Mouse (Mus musculus): Measurements from ENCODE around the gene Sdf4. TPM values are rescaled to one million over a fixed set of nuclear protein-coding genes. Genes with fewer than 3 reads are reported as not detected.

Gene Sdf4
- total RNA-seq, 2 experiments from 2014 or later: 43.6 to 221 TPM

DNA sequence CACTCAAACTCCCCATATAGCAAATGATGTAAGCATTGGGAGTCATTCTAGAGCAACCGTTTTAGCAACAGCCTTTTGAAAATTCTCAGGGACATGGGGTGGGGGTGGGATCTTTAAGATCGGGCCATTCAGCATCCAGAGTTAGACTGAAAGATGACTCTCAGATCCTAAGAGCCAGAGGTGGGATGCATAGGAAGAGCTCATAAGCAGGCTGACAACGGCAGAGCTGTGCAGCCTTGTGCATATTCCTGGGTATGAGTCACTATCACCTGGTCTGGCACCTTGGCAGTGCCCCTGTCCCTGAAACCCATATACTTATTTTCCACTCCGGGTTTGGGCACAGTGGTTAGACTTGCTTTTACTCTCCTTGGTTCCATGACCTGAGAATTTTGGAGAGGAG is 60.4 kb downstream of the Sdf4 start:
- no peak for ATAC-seq (ENCODE audit: poor library complexity, severe bottlenecking)

DNA sequence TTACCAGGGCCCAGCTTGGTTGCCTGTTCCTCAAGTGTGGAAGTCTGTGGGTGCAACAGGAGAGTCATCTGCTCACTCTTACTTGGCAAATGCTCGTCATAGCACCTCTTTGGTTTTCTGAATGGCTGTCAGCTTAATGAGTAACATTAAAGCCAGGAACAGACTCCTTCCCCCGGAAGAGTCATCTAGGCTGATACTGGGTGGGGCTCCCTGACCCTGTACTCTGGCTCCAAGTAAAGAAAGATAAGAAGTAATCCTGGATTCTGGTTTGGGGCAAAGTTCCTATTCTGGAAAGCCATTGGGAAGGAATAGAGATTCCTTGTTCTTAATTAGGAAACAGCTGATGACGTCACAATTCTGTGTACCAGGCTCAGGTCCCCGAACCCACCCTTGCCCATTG is 61.5 kb downstream of the Sdf4 start:
- ATAC-seq (ENCODE audit: poor library complexity, severe bottlenecking): no peak

DNA sequence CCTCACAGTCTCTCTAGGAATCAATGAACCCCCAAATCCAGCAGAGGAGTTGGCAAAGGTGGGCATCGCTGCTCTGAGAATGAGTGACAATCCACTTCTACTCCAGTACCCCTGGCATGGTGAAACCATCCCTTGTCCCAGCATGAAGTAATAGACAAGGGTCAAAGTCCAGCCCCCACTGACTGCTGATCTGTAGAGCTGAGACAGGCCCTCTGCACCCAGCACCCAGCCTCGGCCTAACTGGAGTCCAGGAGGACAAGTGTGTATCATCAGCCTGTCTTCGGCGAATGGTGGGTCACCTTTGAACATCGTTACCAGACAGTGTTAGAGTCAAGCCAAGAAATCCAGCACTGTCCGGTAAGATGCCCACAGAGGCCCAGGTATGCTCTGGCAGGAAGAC is 61.9 kb downstream of the Sdf4 start:
- ATAC-seq (ENCODE audit: poor library complexity, severe bottlenecking): no peak

DNA sequence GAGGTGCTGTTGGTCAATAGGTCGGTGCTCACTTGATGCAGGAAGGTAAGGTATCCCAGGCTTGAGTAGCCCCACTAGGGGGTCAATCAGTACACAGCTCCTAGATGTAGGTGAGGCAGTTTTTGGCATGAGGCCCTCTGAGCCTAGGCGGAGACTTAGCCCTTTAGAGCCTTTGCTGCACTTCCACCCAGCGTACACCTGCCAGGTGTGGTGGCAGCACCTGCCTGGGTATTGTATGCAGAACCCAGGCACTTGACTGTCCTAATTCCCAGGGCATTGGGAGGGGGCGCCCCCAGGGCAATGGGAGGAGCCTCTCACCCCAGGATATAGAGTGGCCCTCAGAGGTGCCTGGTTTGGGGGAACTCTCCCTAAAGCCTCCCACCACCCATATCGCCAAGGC is 62.5 kb downstream of the Sdf4 start:
- ATAC-seq (ENCODE audit: poor library complexity, severe bottlenecking): no peak

DNA sequence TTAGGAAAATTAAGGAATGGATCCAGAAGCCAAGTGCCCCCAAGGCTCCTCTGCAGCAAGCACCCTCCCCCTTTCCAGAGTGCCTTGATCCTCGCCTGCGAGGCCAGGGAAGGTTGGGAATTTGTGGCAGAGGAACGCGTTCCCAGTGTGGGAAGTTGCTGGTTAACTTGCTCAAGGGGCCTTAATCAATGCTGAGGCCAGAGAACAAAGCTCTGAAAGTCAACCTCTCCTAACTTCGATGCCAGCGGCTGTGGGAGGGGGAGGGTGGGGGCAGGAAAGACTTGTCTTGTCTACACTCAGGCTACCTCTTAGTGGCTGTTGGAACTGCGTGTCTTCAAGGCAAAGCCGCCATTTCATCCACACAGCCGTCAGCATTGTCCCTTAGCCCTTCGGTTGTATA is 65.0 kb downstream of the Sdf4 start:
- ATAC-seq (ENCODE audit: poor library complexity, severe bottlenecking): no peak

DNA sequence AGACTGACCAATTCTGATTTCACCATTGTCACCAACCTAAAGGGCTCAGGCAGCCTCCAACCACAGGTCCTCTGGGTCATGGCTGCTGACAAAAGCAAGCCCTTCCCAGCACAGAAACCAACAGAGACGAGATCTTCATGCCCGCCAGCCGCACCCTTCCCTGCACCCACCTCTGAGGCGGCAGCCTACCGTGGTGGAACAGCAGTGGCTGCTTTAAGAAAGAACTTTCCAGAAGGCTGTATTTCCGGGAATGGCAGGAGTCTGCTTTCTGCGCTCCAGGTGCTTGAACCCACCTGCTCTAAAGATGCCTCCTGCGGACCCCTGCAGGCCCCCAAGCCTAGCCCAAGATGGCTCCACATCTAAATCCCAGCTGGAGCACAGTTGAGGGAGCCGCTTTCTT is 66.2 kb downstream of the Sdf4 start:
- no peak for ATAC-seq (ENCODE audit: poor library complexity, severe bottlenecking)

DNA sequence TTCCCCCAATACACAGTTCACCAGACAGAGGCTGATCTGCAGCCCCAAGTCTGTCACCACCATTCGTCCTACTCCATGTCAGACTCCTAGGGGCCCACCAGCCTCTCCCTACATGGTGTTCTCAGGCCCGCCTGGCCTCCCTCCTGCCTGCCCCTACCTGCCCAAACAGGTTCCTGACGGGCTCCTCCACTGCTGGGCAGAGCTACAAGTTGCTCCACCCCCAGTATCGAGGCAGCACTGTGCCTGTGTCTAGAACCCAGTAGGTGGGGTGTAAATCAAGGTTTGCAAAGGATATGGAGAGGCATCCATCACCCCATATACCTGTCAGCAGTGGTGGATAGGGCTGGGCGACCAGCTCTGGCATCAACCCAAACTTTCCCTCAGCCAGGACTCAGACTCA is 66.6 kb downstream of the Sdf4 start, which contains the start of gene Ttll10:
Gene Ttll10 (minus strand): TSS at position 154 of the 400 bp plus-strand sequence.
- ATAC-seq (ENCODE audit: poor library complexity, severe bottlenecking): no peak

DNA sequence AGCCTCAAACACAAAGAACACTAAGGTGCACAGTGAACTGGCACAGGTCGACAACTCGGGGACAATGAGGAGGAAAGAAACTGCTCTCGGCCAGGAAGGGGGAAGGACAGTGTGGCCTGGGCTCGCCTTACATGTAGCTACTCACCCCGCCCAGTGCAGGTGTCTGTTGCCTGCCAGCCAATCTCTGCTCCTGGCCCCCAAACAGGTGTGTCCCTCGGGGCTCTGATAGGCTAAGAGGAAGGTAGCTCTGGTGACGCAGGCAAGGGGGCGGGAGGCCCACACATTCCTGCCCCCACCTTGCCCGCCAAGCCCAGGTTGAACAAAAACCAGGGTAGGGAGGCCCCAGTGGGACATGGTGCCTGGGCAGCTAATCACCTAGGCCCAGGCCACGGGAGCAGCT is 67.0 kb downstream of the Sdf4 start:
- no peak for ATAC-seq (ENCODE audit: poor library complexity, severe bottlenecking)

Other genes with a start within 250 kb of the Sdf4 start
- gene Atad3a, start 231.8 kb upstream of the Sdf4 start, total RNA-seq (2015): 13.5 and 14.1 TPM in 2 replicates
- gene Atad3a, start 231.8 kb upstream of the Sdf4 start, total RNA-seq (2017): 17.8 and 22.9 TPM in 2 replicates
- not detected in 2 replicates for gene Vwa1, start 218.2 kb upstream of the Sdf4 start, total RNA-seq (2015)
- gene Vwa1, start 218.2 kb upstream of the Sdf4 start, total RNA-seq (2017): 0.20 TPM in 1 of 2 replicates, not detected in the other
- gene Tmem88b, start 207.0 kb upstream of the Sdf4 start, total RNA-seq (2015): 0.07 TPM in 1 of 2 replicates, not detected in the other
- gene Tmem88b, start 207.0 kb upstream of the Sdf4 start, total RNA-seq (2017): not detected in 2 replicates
- not detected in 2 replicates for gene Ankrd65, start 202.4 kb upstream of the Sdf4 start, total RNA-seq (2015)
- gene Ankrd65, start 202.4 kb upstream of the Sdf4 start, total RNA-seq (2017): not detected in 2 replicates
- 131 and 139 TPM in 2 replicates for gene Mrpl20, start 190.0 kb upstream of the Sdf4 start, total RNA-seq (2015)
- 49.5 and 50.2 TPM in 2 replicates for gene Mrpl20, start 190.0 kb upstream of the Sdf4 start, total RNA-seq (2017)
- 65.8 and 69.8 TPM in 2 replicates for gene Ccnl2, start 180.4 kb upstream of the Sdf4 start, total RNA-seq (2015)
- 93.7 and 95.6 TPM in 2 replicates for gene Ccnl2, start 180.4 kb upstream of the Sdf4 start, total RNA-seq (2017)
- gene Aurkaip1, start 161.6 kb upstream of the Sdf4 start, total RNA-seq (2015): 99.7 and 101 TPM in 2 replicates
- gene Aurkaip1, start 161.6 kb upstream of the Sdf4 start, total RNA-seq (2017): 131 and 143 TPM in 2 replicates
- gene Mxra8, start 153.2 kb upstream of the Sdf4 start, total RNA-seq (2015): not detected in 2 replicates
- 1.2 TPM in 2 replicates for gene Mxra8, start 153.2 kb upstream of the Sdf4 start, total RNA-seq (2017)
- 9.8 and 10.8 TPM in 2 replicates for gene Dvl1, start 145.5 kb upstream of the Sdf4 start, total RNA-seq (2015)
- 10.5 and 11.3 TPM in 2 replicates for gene Dvl1, start 145.5 kb upstream of the Sdf4 start, total RNA-seq (2017)
- 0.93 and 1.4 TPM in 2 replicates for gene Tas1r3, start 129.5 kb upstream of the Sdf4 start, total RNA-seq (2015)
- gene Tas1r3, start 129.5 kb upstream of the Sdf4 start, total RNA-seq (2017): 0.66 and 1.1 TPM in 2 replicates
- gene Cptp, start 123.4 kb upstream of the Sdf4 start, total RNA-seq (2015): 9.1 and 11.7 TPM in 2 replicates
- gene Cptp, start 123.4 kb upstream of the Sdf4 start, total RNA-seq (2017): 8.8 and 14.1 TPM in 2 replicates
- gene Ints11, start 123.3 kb upstream of the Sdf4 start, total RNA-seq (2015): 35.0 and 40.9 TPM in 2 replicates
- 22.0 and 23.0 TPM in 2 replicates for gene Ints11, start 123.3 kb upstream of the Sdf4 start, total RNA-seq (2017)
- gene Pusl1, start 101.1 kb upstream of the Sdf4 start, total RNA-seq (2015): 11.4 and 14.1 TPM in 2 replicates
- gene Pusl1, start 101.1 kb upstream of the Sdf4 start, total RNA-seq (2017): 8.9 and 11.5 TPM in 2 replicates
- 19.4 and 22.3 TPM in 2 replicates for gene Acap3, start 101.0 kb upstream of the Sdf4 start, total RNA-seq (2015)
- gene Acap3, start 101.0 kb upstream of the Sdf4 start, total RNA-seq (2017): 18.0 and 23.7 TPM in 2 replicates
- gene Ube2j2, start 49.0 kb upstream of the Sdf4 start, total RNA-seq (2015): 65.3 and 67.7 TPM in 2 replicates
- gene Ube2j2, start 49.0 kb upstream of the Sdf4 start, total RNA-seq (2017): 91.4 and 101 TPM in 2 replicates
- gene C1qtnf12, start 30.6 kb upstream of the Sdf4 start, total RNA-seq (2015): 30.3 and 40.1 TPM in 2 replicates
- 9.4 and 14.6 TPM in 2 replicates for gene C1qtnf12, start 30.6 kb upstream of the Sdf4 start, total RNA-seq (2017)
- 3.5 and 3.6 TPM in 2 replicates for gene B3galt6, start 223 bp upstream of the Sdf4 start, total RNA-seq (2015)
- 3.5 and 4.0 TPM in 2 replicates for gene B3galt6, start 223 bp upstream of the Sdf4 start, total RNA-seq (2017)
- 1.5 and 2.1 TPM in 2 replicates for gene Tnfrsf4, start 21.0 kb downstream of the Sdf4 start, total RNA-seq (2015)
- gene Tnfrsf4, start 21.0 kb downstream of the Sdf4 start, total RNA-seq (2017): 1.2 and 2.8 TPM in 2 replicates
- 2.7 and 10.3 TPM in 2 replicates for gene Tnfrsf18, start 33.3 kb downstream of the Sdf4 start, total RNA-seq (2015)
- 6.0 and 7.2 TPM in 2 replicates for gene Tnfrsf18, start 33.3 kb downstream of the Sdf4 start, total RNA-seq (2017)
- gene Ttll10, start 66.5 kb downstream of the Sdf4 start, total RNA-seq (2015): not detected in 2 replicates
- not detected in 2 replicates for gene Ttll10, start 66.5 kb downstream of the Sdf4 start, total RNA-seq (2017)
- gene 9430015G10Rik, start 117.1 kb downstream of the Sdf4 start, total RNA-seq (2015): 11.7 and 15.7 TPM in 2 replicates
- gene 9430015G10Rik, start 117.1 kb downstream of the Sdf4 start, total RNA-seq (2017): 20.1 and 27.5 TPM in 2 replicates
- 0.09 and 0.60 TPM in 2 replicates for gene Rnf223, start 137.6 kb downstream of the Sdf4 start, total RNA-seq (2015)
- 0.08 and 0.11 TPM in 2 replicates for gene Rnf223, start 137.6 kb downstream of the Sdf4 start, total RNA-seq (2017)
- 2.9 and 4.2 TPM in 2 replicates for gene Agrn, start 204.6 kb downstream of the Sdf4 start, total RNA-seq (2015)
- 1.8 and 2.9 TPM in 2 replicates for gene Agrn, start 204.6 kb downstream of the Sdf4 start, total RNA-seq (2017)
- 6.3 and 6.4 TPM in 2 replicates for gene Isg15, start 207.9 kb downstream of the Sdf4 start, total RNA-seq (2015)
- gene Isg15, start 207.9 kb downstream of the Sdf4 start, total RNA-seq (2017): 5.4 and 7.2 TPM in 2 replicates
- gene AW011738, start 210.4 kb downstream of the Sdf4 start, total RNA-seq (2015): 0.11 and 0.42 TPM in 2 replicates
- gene AW011738, start 210.4 kb downstream of the Sdf4 start, total RNA-seq (2017): 0.49 and 0.66 TPM in 2 replicates
- gene Perm1, start 223.0 kb downstream of the Sdf4 start, total RNA-seq (2015): 0.11 TPM in 1 of 2 replicates, not detected in the other
- not detected in 2 replicates for gene Perm1, start 223.0 kb downstream of the Sdf4 start, total RNA-seq (2017)
- 8.5 and 10.5 TPM in 2 replicates for gene Plekhn1, start 242.0 kb downstream of the Sdf4 start, total RNA-seq (2015)
- 11.2 and 14.1 TPM in 2 replicates for gene Plekhn1, start 242.0 kb downstream of the Sdf4 start, total RNA-seq (2017)
- 23.9 and 25.2 TPM in 2 replicates for gene Noc2l, start 243.1 kb downstream of the Sdf4 start, total RNA-seq (2015)
- gene Noc2l, start 243.1 kb downstream of the Sdf4 start, total RNA-seq (2017): 43.9 and 47.3 TPM in 2 replicates